Mouse (Mus musculus) kidney, embryonic 15.5 days (tissue): ENCODE results near the gene Serpina6. TPM values are rescaled to one million over a fixed set of nuclear protein-coding genes. Genes with fewer than 3 reads are reported as not detected.

Experiments
- ATAC-seq: fragments of 200-750 bp; cut with Nextera tagmentation; replicated peaks from 2 replicates; pipeline ENCODE4 v1.8.0; 2017; ENCODE audit warnings: moderate TSS enrichment; ENCODE audit not compliant: low FRiP score
- H3K27ac ChIP-seq: fragments of 300-500 bp; sonication (generic); 2 replicates; pipeline ENCODE4 v1.5.1; 2015; ENCODE audit warnings: mild to moderate bottlenecking, inconsistent platforms
- H3K27me3 ChIP-seq: fragments of 300-500 bp; sonication (generic); 2 replicates; pipeline ENCODE4 v1.6.1; 2015; ENCODE audit warnings: inconsistent platforms
- H3K36me3 ChIP-seq: fragments of 300-500 bp; sonication (generic); 2 replicates; pipeline ENCODE4 v1.6.1; 2015; ENCODE audit warnings: inconsistent platforms
- H3K4me1 ChIP-seq: fragments of 300-500 bp; sonication (generic); 2 replicates; pipeline ENCODE4 v1.6.1; 2015; ENCODE audit warnings: inconsistent platforms
- H3K4me2 ChIP-seq: fragments of 300-500 bp; sonication (generic); 2 replicates; pipeline ENCODE4 v1.6.1; 2015; ENCODE audit warnings: moderate library complexity, mild to moderate bottlenecking, inconsistent platforms
- H3K4me3 ChIP-seq: fragments of 300-500 bp; sonication (generic); replicated peaks from 2 replicates; pipeline ENCODE4 v1.5.1; 2015; ENCODE audit warnings: mild to moderate bottlenecking, inconsistent platforms
- H3K9ac ChIP-seq: fragments of 300-500 bp; sonication (generic); 2 replicates; pipeline ENCODE4 v1.6.1; 2015; ENCODE audit warnings: mild to moderate bottlenecking, inconsistent platforms
- H3K9me3 ChIP-seq: fragments of 300-500 bp; sonication (generic); replicated peaks from 2 replicates; pipeline ENCODE4 v1.6.1; 2016; ENCODE audit warnings: inconsistent platforms
- WGBS: fragments of 180-500 bp; shearing (Covaris S2); methylation state at CpG from one replicate; pipeline ENCODE4 v1.1.7; 2015; ENCODE audit warnings: mixed read lengths; 5-methylcytosine and 5-hydroxymethylcytosine counted together
- polyA plus RNA-seq: library from polyadenylated mRNA; unstranded; fragments of >200 nt; fragmentation: Nextera tagmentation; extraction: Ambion mirVana; gene quantifications from 2 replicates; pipeline ENCODE4 v1.2.1, GENCODE M21; 2015

Gene Serpina6
- polyA plus RNA-seq, 1 experiment from 2014 or later, result 29.8 TPM

GRCm38 (mm10) chr12:103646314-103646713, 10.7 kb downstream of the Serpina6 start:
- Histone ChIP-seq H3K4me3 (no peak overlapping the region), H3K36me3 (no peaks in the 10 kb centered on the region), H3K27me3 (no peaks in the 10 kb centered on the region), H3K9me3 (no peaks in the 10 kb centered on the region), H3K4me1 (no peaks in the 10 kb centered on the region), H3K9ac (no peak overlapping the region), H3K4me2 (no peak overlapping the region), H3K27ac (no peak overlapping the region)
- ATAC-seq, result no peak
- 81% methylated on average over 2 of the region's 2 CpGs for WGBS

GRCm38 (mm10) chr12:103644601-103645000, 12.4 kb downstream of the Serpina6 start:
- H3K27ac ChIP-seq, result no peak overlapping the region
- H3K9ac ChIP-seq, result no peak overlapping the region
- WGBS, result 45% methylated on average over 5 of the region's 5 CpGs
- H3K4me3 ChIP-seq, result no peak overlapping the region
- H3K4me1 ChIP-seq, result no peaks in the 10 kb centered on the region
- ATAC-seq, result no peak
- H3K27me3 ChIP-seq, result no peaks in the 10 kb centered on the region
- H3K4me2 ChIP-seq, result no peak overlapping the region
- H3K36me3 ChIP-seq, result no peaks in the 10 kb centered on the region
- H3K9me3 ChIP-seq, result no peaks in the 10 kb centered on the region

GRCm38 (mm10) chr12:103643818-103644217, 13.2 kb downstream of the Serpina6 start:
- WGBS, result 76% methylated on average over 3 of the region's 3 CpGs
- H3K4me3 ChIP-seq, result no peak overlapping the region
- no peak overlapping the region for H3K27ac ChIP-seq
- H3K36me3 ChIP-seq, result no peaks in the 10 kb centered on the region
- no peaks in the 10 kb centered on the region for H3K4me1 ChIP-seq
- ATAC-seq, result no peak
- H3K4me2 ChIP-seq, result no peak overlapping the region
- no peak overlapping the region for H3K9ac ChIP-seq
- H3K27me3 ChIP-seq, result no peaks in the 10 kb centered on the region
- no peaks in the 10 kb centered on the region for H3K9me3 ChIP-seq

GRCm38 (mm10) chr12:103643336-103643735, 13.7 kb downstream of the Serpina6 start:
- 0 out of 2 replicates have a peak, but pooled peaks have one; percentile 49 for ATAC-seq
- Histone ChIP-seq H3K4me3 (no peak overlapping the region), H3K4me2 (no peak overlapping the region), H3K9me3 (no peaks in the 10 kb centered on the region), H3K4me1 (no peaks in the 10 kb centered on the region), H3K9ac (no peak overlapping the region), H3K36me3 (no peaks in the 10 kb centered on the region), H3K27ac (no peak overlapping the region), H3K27me3 (no peaks in the 10 kb centered on the region)
- WGBS, result 0% methylated on average over 2 of the region's 2 CpGs

- WGBS, result 80% methylated on average over 2 of the region's 2 CpGs
- Histone ChIP-seq H3K27me3 (no peaks in the 10 kb centered on the region), H3K4me1 (no peaks in the 10 kb centered on the region), H3K27ac (no peak overlapping the region), H3K9me3 (no peaks in the 10 kb centered on the region), H3K9ac (no peak overlapping the region), H3K4me3 (no peak overlapping the region), H3K36me3 (no peaks in the 10 kb centered on the region), H3K4me2 (no peak overlapping the region)
- no peak for ATAC-seq
Measured at GRCm38 (mm10) chr12:103635846-103636245, 21.2 kb downstream of the Serpina6 start.

- H3K9me3 ChIP-seq, result no peaks in the 10 kb centered on the region
- no peak overlapping the region for H3K4me2 ChIP-seq
- no peak overlapping the region for H3K9ac ChIP-seq
- WGBS, result 87% methylated on average over 2 of the region's 2 CpGs
- ATAC-seq, result no peak
- H3K27ac ChIP-seq, result no peak overlapping the region
- no peaks in the 10 kb centered on the region for H3K4me1 ChIP-seq
- no peaks in the 10 kb centered on the region for H3K36me3 ChIP-seq
- H3K27me3 ChIP-seq, result no peaks in the 10 kb centered on the region
- no peak overlapping the region for H3K4me3 ChIP-seq
Measured at GRCm38 (mm10) chr12:103634430-103634829, 22.6 kb downstream of the Serpina6 start.

- no peaks in the 10 kb centered on the region for H3K27me3 ChIP-seq
- H3K4me2 ChIP-seq, result no peak within 1 kb of the TSS
- H3K36me3 ChIP-seq, result no peaks in the 10 kb centered on the region
- ATAC-seq, result no peak
- no peaks in the 10 kb centered on the region for H3K4me1 ChIP-seq
- WGBS, result 70% methylated on average over 3 of the region's 3 CpGs
- no peaks in the 10 kb centered on the region for H3K9me3 ChIP-seq
- no peak within 1 kb of the TSS for H3K9ac ChIP-seq
- H3K27ac ChIP-seq, result no peak within 1 kb of the TSS
- H3K4me3 ChIP-seq, result no peak within 1 kb of the TSS
Measured at GRCm38 (mm10) chr12:103631203-103631612, 25.8 kb downstream of the Serpina6 start, which contains the start of gene Serpina10. Gene Serpina10 (minus strand): TSS chr12:103631444.

GRCm38 (mm10) chr12:103616860-103617261, 40.2 kb downstream of the Serpina6 start:
- no peak overlapping the region for H3K4me2 ChIP-seq
- H3K4me1 ChIP-seq, result no peaks in the 10 kb centered on the region
- no peaks in the 10 kb centered on the region for H3K9me3 ChIP-seq
- no peak for ATAC-seq
- H3K27me3 ChIP-seq, result no peaks in the 10 kb centered on the region
- H3K36me3 ChIP-seq, result no peaks in the 10 kb centered on the region
- WGBS, result 83% methylated on average over 10 of the region's 10 CpGs
- H3K27ac ChIP-seq, result no peak overlapping the region
- no peak overlapping the region for H3K9ac ChIP-seq
- H3K4me3 ChIP-seq, result no peak overlapping the region

GRCm38 (mm10) chr12:103615734-103616133, 41.3 kb downstream of the Serpina6 start:
- Histone ChIP-seq H3K36me3 (no peaks in the 10 kb centered on the region), H3K4me1 (no peaks in the 10 kb centered on the region), H3K4me3 (no peak overlapping the region), H3K27ac (no peak overlapping the region), H3K9me3 (no peaks in the 10 kb centered on the region), H3K27me3 (no peaks in the 10 kb centered on the region), H3K9ac (no peak overlapping the region), H3K4me2 (no peak overlapping the region)
- ATAC-seq, result no peak
- WGBS, result 84% methylated on average over 4 of the region's 4 CpGs

- 89% methylated on average over 1 of the region's 1 CpGs for WGBS
- H3K4me3 ChIP-seq, result no peak overlapping the region
Measured at GRCm38 (mm10) chr12:103615141-103615540, 41.9 kb downstream of the Serpina6 start.

GRCm38 (mm10) chr12:103601839-103602238, 55.2 kb downstream of the Serpina6 start:
- Histone ChIP-seq H3K4me3 (no peak overlapping the region), H3K4me2 (no peak overlapping the region), H3K27ac (no peak overlapping the region), H3K9me3 (no peaks in the 10 kb centered on the region), H3K9ac (no peak overlapping the region), H3K27me3 (no peaks in the 10 kb centered on the region), H3K36me3 (no peaks in the 10 kb centered on the region), H3K4me1 (no peaks in the 10 kb centered on the region)
- ATAC-seq, result no peak
- 81% methylated on average over 3 of the region's 3 CpGs for WGBS

More at GRCm38 (mm10) chr12:103615141-103615540, 41.9 kb downstream of the Serpina6 start:
- Histone ChIP-seq H3K36me3 (no peaks in the 10 kb centered on the region), H3K9me3 (no peaks in the 10 kb centered on the region), H3K27ac (no peak overlapping the region), H3K9ac (no peak overlapping the region), H3K4me2 (no peak overlapping the region), H3K4me1 (no peaks in the 10 kb centered on the region), H3K27me3 (no peaks in the 10 kb centered on the region)
- ATAC-seq, result no peak

- 48% methylated on average over 3 of the region's 3 CpGs for WGBS
- Histone ChIP-seq H3K36me3 (no peaks in the 10 kb centered on the region), H3K4me1 (no peaks in the 10 kb centered on the region), H3K9me3 (no peaks in the 10 kb centered on the region), H3K27me3 (no peaks in the 10 kb centered on the region), H3K27ac (no peak overlapping the region), H3K4me3 (no peak overlapping the region), H3K4me2 (no peak overlapping the region), H3K9ac (no peak overlapping the region)
- no peak for ATAC-seq
Measured at GRCm38 (mm10) chr12:103600364-103600763, 56.6 kb downstream of the Serpina6 start.

- WGBS, result 64% methylated on average over 2 of the region's 2 CpGs
Measured at GRCm38 (mm10) chr12:103598411-103598810, 58.6 kb downstream of the Serpina6 start.

More at GRCm38 (mm10) chr12:103598411-103598810, 58.6 kb downstream of the Serpina6 start:
- no peak overlapping the region for H3K4me3 ChIP-seq
- no peaks in the 10 kb centered on the region for H3K36me3 ChIP-seq
- ATAC-seq, result no peak
- no peaks in the 10 kb centered on the region for H3K9me3 ChIP-seq
- no peak overlapping the region for H3K27ac ChIP-seq
- no peaks in the 10 kb centered on the region for H3K27me3 ChIP-seq
- no peak overlapping the region for H3K4me2 ChIP-seq
- H3K4me1 ChIP-seq, result no peaks in the 10 kb centered on the region
- no peak overlapping the region for H3K9ac ChIP-seq
